ENCODE assay signal across 27 mouse cellular contexts in genomic region chr8:89824586-89824985, GRCm38 (mm10).
A peak's percentile ranks its signal among the peaks of the same experiment; 100 is the strongest.
DNase-seq lines count a peak whose midpoint lies in the region; ATAC-seq and TF ChIP-seq lines count a peak whose summit lies in the region.
"Had no signal": no experiment of that assay in that cellular context is flagged by ENCODE, and none has a peak within 500 bp of the region (broad histone marks: within the 10 kb centered on the region; RNA-seq: fewer than 3 reads in every experiment).

No protein-coding gene starts in this region.

- no peak for ATAC-seq in kidney, embryonic 15.5 days (replicated peaks; ENCODE audit: low FRiP score)
- no peak for ATAC-seq in erythroid progenitor cell, adult 5-6 weeks (replicated peaks; ENCODE audit: low FRiP score, poor library complexity, severe bottlenecking)
- ATAC-seq: activated CD4-positive, CD25-positive, alpha-beta regulatory T cell, adult 4 months; CD4-positive, CD25-positive, alpha-beta regulatory T cell, adult 4 months; forebrain, embryonic 13.5 days; forebrain, embryonic 15.5 days; forebrain, postnatal 0 days had no signal

- TF ChIP-seq EP300 in heart, adult 2 months (IDR thresholded peaks at IDR 0.05; ENCODE audit: insufficient read depth, low read depth, low read length) = no peak
- 0 out of 2 replicates have a peak, but pooled peaks have one; percentile 61 for TF ChIP-seq EP300 in ES-Bruce4 (IDR thresholded peaks at IDR 0.05; ENCODE audit: insufficient read depth, low read depth, low read length)

- no peaks in the 10 kb centered on the region for H3K27me3 ChIP-seq in heart, adult 2 months (ENCODE audit: control insufficient read depth, insufficient read depth, low read length)
- peaks cover 3% of the 10 kb centered on the region; the same call in 1 of the 2 replicates for H3K27me3 ChIP-seq in ES-Bruce4 (ENCODE audit: control insufficient read depth, insufficient read depth, low read length, poor library complexity, severe bottlenecking)
- H3K27me3 ChIP-seq in kidney, embryonic 15.5 days = no peaks in the 10 kb centered on the region
- H3K27me3 ChIP-seq: CH12.LX; embryonic facial prominence, embryonic 13.5 days; embryonic facial prominence, embryonic 15.5 days; forebrain, embryonic 13.5 days; forebrain, embryonic 15.5 days had no signal

- DNase-seq in heart, adult 11 months = peak; percentile 17
- no peak for DNase-seq in heart, adult 2 months
- DNase-seq in ES-E14 (ENCODE audit: low read depth, low spot score) = peak; percentile 73
- peak; percentile 46 for DNase-seq in WW6 (ENCODE audit: low read depth, low spot score)
- no peak for DNase-seq in kidney, postnatal 36 days
- DNase-seq: adrenal gland, adult 8-10 months; adrenal gland, postnatal 14 days; B cell, adult 2 months; cerebellum, adult 11 months; cerebellum, adult 18-20 months; cerebellum, adult 8-10 months; cerebellum, adult 9-11 months; cerebellum, postnatal 14 days; cerebellum, postnatal 36 days; embryo, embryonic 11 days; forebrain, postnatal 0 days had no signal

- no peak overlapping the region for H3K4me3 ChIP-seq in heart, adult 2 months
- H3K4me3 ChIP-seq in ES-Bruce4 (ENCODE audit: low read depth, low read length) = no peak overlapping the region
- H3K4me3 ChIP-seq in ES-E14 (ENCODE audit: insufficient read depth in 1 of 2, low read depth in 1 of 2, low read length in 2 of 2, poor library complexity in 1 of 2, severe bottlenecking in 1 of 2) = no peak overlapping the region
- H3K4me3 ChIP-seq in kidney, embryonic 15.5 days (replicated peaks) = no peak overlapping the region
- H3K4me3 ChIP-seq: embryonic facial prominence, embryonic 13.5 days; embryonic facial prominence, embryonic 15.5 days; erythroblast, embryonic 14.5 days; forebrain, embryonic 13.5 days; forebrain, embryonic 15.5 days had no signal

- in situ Hi-C loops in ES-E14 (cut with MboI; ENCODE audit: low sequenced_read_pairs in 2 of 2, unreplicated experiment in 2 of 2) = no loop called here

- peaks cover 15% of the 10 kb centered on the region for H3K9me3 ChIP-seq in ES-Bruce4 (replicated peaks; ENCODE audit: control insufficient read depth, insufficient read depth, low read length, poor library complexity, severe bottlenecking)
- H3K9me3 ChIP-seq in ES-E14 (ENCODE audit: control insufficient read depth, insufficient read depth, low read depth, low read length) = no peaks in the 10 kb centered on the region
- H3K9me3 ChIP-seq in kidney, embryonic 15.5 days (replicated peaks) = no peaks in the 10 kb centered on the region
- H3K9me3 ChIP-seq: embryonic facial prominence, embryonic 13.5 days; embryonic facial prominence, embryonic 15.5 days; forebrain, embryonic 15.5 days had no signal

- no peak for TF ChIP-seq CTCF in heart, adult 2 months (IDR thresholded peaks at IDR 0.05)
- no peak for TF ChIP-seq CTCF in ES-Bruce4 (IDR thresholded peaks at IDR 0.05; ENCODE audit: low read depth, low read length)

- WGBS in heart, adult 2 months = 34% methylated on average over 3 of the region's 3 CpGs
- WGBS in kidney, embryonic 15.5 days = 48% methylated on average over 3 of the region's 3 CpGs

- TF ChIP-seq POLR2A in heart, adult 2 months (IDR thresholded peaks at IDR 0.05; ENCODE audit: insufficient read depth, low read depth, low read length) = no peak
- no peak for TF ChIP-seq POLR2A in ES-Bruce4 (IDR thresholded peaks at IDR 0.05; ENCODE audit: insufficient read depth, low read length)

- H3K4me1 ChIP-seq in heart, adult 2 months (ENCODE audit: control insufficient read depth, insufficient read depth, low read length) = no peaks in the 10 kb centered on the region
- H3K4me1 ChIP-seq in ES-Bruce4 (ENCODE audit: control insufficient read depth, insufficient read depth, low read length) (peaks cover 2% of the 10 kb centered on the region), ES-E14 (ENCODE audit: control insufficient read depth in 2 of 2, insufficient read depth in 2 of 2, low read length in 2 of 2, poor library complexity in 1 of 2) (peaks cover 14 to 16% of the 10 kb centered on the region in 2 experiments)
- H3K4me1 ChIP-seq in kidney, embryonic 15.5 days = no peaks in the 10 kb centered on the region
- H3K4me1 ChIP-seq: embryonic facial prominence, embryonic 13.5 days; embryonic facial prominence, embryonic 15.5 days had no signal

- no peak overlapping the region for H3K9ac ChIP-seq in heart, adult 2 months (ENCODE audit: low read depth, low read length)
- no peak overlapping the region for H3K9ac ChIP-seq in ES-Bruce4 (ENCODE audit: low read depth, poor library complexity, severe bottlenecking)
- no peak overlapping the region for H3K9ac ChIP-seq in ES-E14 (ENCODE audit: insufficient read depth, low read depth, low read length, poor library complexity, severe bottlenecking)
- H3K9ac ChIP-seq in kidney, embryonic 15.5 days = no peak overlapping the region
- H3K9ac ChIP-seq: embryonic facial prominence, embryonic 13.5 days; embryonic facial prominence, embryonic 15.5 days; forebrain, embryonic 13.5 days; forebrain, embryonic 15.5 days; forebrain, postnatal 0 days had no signal

- no peak overlapping the region for H3K4me2 ChIP-seq in kidney, embryonic 15.5 days
- H3K4me2 ChIP-seq: embryonic facial prominence, embryonic 13.5 days; embryonic facial prominence, embryonic 15.5 days; forebrain, embryonic 13.5 days; forebrain, embryonic 15.5 days had no signal

- H3K36me3 ChIP-seq in heart, adult 2 months (ENCODE audit: control insufficient read depth, insufficient read depth, low read length) = no peaks in the 10 kb centered on the region
- H3K36me3 ChIP-seq in ES-Bruce4 (ENCODE audit: control insufficient read depth, insufficient read depth, low read length, poor library complexity, severe bottlenecking) (no peaks in the 10 kb centered on the region), ES-E14 (ENCODE audit: control insufficient read depth, insufficient read depth, low read length, poor library complexity, severe bottlenecking) (no peaks in the 10 kb centered on the region)
- H3K36me3 ChIP-seq in kidney, embryonic 15.5 days = no peaks in the 10 kb centered on the region
- H3K36me3 ChIP-seq: embryonic facial prominence, embryonic 13.5 days; embryonic facial prominence, embryonic 15.5 days; forebrain, embryonic 15.5 days had no signal

- intact Hi-C loops in heart, adult 2 months (cut with DNase I) = no loop called here

- H3K79me2 ChIP-seq in heart, adult 2 months (replicated peaks; ENCODE audit: control insufficient read depth, insufficient read depth, low read length) = no peaks in the 10 kb centered on the region

- H3K27ac ChIP-seq in heart, adult 2 months = no peak overlapping the region
- H3K27ac ChIP-seq in ES-Bruce4 (ENCODE audit: insufficient read depth, low read length) (0 out of 2 replicates have a peak overlapping the region, but pooled peaks have one; percentile 39), ES-E14 (ENCODE audit: insufficient read depth, low read depth, low read length, poor library complexity, severe bottlenecking) (peak overlapping the region; percentile 55; the same call in 1 of the 2 replicates)
- no peak overlapping the region for H3K27ac ChIP-seq in kidney, embryonic 15.5 days
- H3K27ac ChIP-seq: embryonic facial prominence, embryonic 13.5 days; embryonic facial prominence, embryonic 15.5 days; forebrain, embryonic 13.5 days; forebrain, embryonic 15.5 days had no signal

TF ChIP-seq in ES-E14, 5 proteins besides CTCF, POLR2A, EP300 and RAD21:
- TF ChIP-seq ZC3H11A (IDR thresholded peaks at IDR 0.05; ENCODE audit: borderline replicate concordance, low read depth, low read length) (no peak), ZNF384 (IDR thresholded peaks at IDR 0.05; ENCODE audit: low read depth, low read length) (no peak), CHD2 (IDR thresholded peaks at IDR 0.05; ENCODE audit: low read depth, low read length) (no peak), MAFK (IDR thresholded peaks at IDR 0.05; ENCODE audit: insufficient read depth, low read depth, low read length) (no peak), HCFC1 (IDR thresholded peaks at IDR 0.05; ENCODE audit: borderline replicate concordance, insufficient read depth, low read length) (no peak)

Comparison
In these comparisons a context has a peak if more than half of its experiments do, and no peak if none do; other contexts are left out.
1. DNase-seq: peak in heart, adult 11 months (single experiment), ES-E14 (single experiment) and WW6 (single experiment); none in heart, adult 2 months (0 of 2) and kidney, postnatal 36 days (0 of 2).
2. H3K27ac ChIP-seq: peak in ES-Bruce4 (single experiment) and ES-E14 (single experiment); none in heart, adult 2 months (single experiment) and kidney, embryonic 15.5 days (single experiment).